Mouse (Mus musculus) CD4-positive, CD25-positive, alpha-beta regulatory T cell, adult 2 months (primary cell): ENCODE data around the gene Slc36a2.
"Not testable (repeated sequence)": the region's sequence is repeated elsewhere in the genome, so short reads cannot be mapped to it uniquely, and the experiment has no call there.

ENCODE experiments used
- DNase-seq: peaks from one replicate; pipeline ENCODE4 v3.0.0-alpha.2; 2012; ENCODE audit warnings: low read depth, low spot score

The Slc36a2 gene

GRCm38 (mm10) chr11:55133204-55133603, 51.7 kb downstream of the Slc36a2 start:
- no peak for DNase-seq

- DNase-seq: peak; percentile 77
Measured at GRCm38 (mm10) chr11:55131946-55132345, 52.9 kb downstream of the Slc36a2 start.

GRCm38 (mm10) chr11:55131077-55131742, 53.7 kb downstream of the Slc36a2 start:
- DNase-seq: peak; percentile 93

- no peak for DNase-seq
Measured at GRCm38 (mm10) chr11:55128411-55128810, 56.5 kb downstream of the Slc36a2 start.

GRCm38 (mm10) chr11:55127937-55128336, 56.9 kb downstream of the Slc36a2 start:
- DNase-seq: peak; percentile 55

- no peak for DNase-seq
Measured at GRCm38 (mm10) chr11:55126663-55127062, 58.2 kb downstream of the Slc36a2 start.

- DNase-seq: no peak
Measured at GRCm38 (mm10) chr11:55121430-55121829, 63.4 kb downstream of the Slc36a2 start.

GRCm38 (mm10) chr11:55120821-55121271, 64.0 kb downstream of the Slc36a2 start:
- peak; percentile 73 for DNase-seq

GRCm38 (mm10) chr11:55120279-55120678, 64.6 kb downstream of the Slc36a2 start:
- DNase-seq: no peak

- no peak for DNase-seq
Measured at GRCm38 (mm10) chr11:55117031-55117430, 67.8 kb downstream of the Slc36a2 start.

GRCm38 (mm10) chr11:55116004-55116403, 68.9 kb downstream of the Slc36a2 start:
- DNase-seq: no peak

- no peak for DNase-seq
Measured at GRCm38 (mm10) chr11:55114291-55114690, 70.6 kb downstream of the Slc36a2 start.

GRCm38 (mm10) chr11:55113861-55114250, 71.0 kb downstream of the Slc36a2 start:
- not testable (repeated sequence) for DNase-seq

- peak; percentile 54 for DNase-seq
Measured at GRCm38 (mm10) chr11:55113209-55113860, 71.5 kb downstream of the Slc36a2 start.

GRCm38 (mm10) chr11:55110566-55111169, 74.2 kb downstream of the Slc36a2 start:
- no peak for DNase-seq

- no peak for DNase-seq
Measured at GRCm38 (mm10) chr11:55109521-55110300, 75.2 kb downstream of the Slc36a2 start.
